Mouse (Mus musculus) v-Abl transformed pro-B cells (cell line): ENCODE measurements around the gene Stk33.
"Not testable (repeated sequence)": the region's sequence is repeated elsewhere in the genome, so short reads cannot be mapped to it uniquely, and the experiment has no call there.

ENCODE experiments used
- in situ Hi-C, 2 experiments: fragments of 400-800 bp; cut with MboI; formaldehyde crosslinking; loops; one replicate each; pipeline ENCODE4 v1.15.1; 2025; ENCODE audit not compliant: unreplicated experiment in 2 of 2

Stk33 gene

DNA sequence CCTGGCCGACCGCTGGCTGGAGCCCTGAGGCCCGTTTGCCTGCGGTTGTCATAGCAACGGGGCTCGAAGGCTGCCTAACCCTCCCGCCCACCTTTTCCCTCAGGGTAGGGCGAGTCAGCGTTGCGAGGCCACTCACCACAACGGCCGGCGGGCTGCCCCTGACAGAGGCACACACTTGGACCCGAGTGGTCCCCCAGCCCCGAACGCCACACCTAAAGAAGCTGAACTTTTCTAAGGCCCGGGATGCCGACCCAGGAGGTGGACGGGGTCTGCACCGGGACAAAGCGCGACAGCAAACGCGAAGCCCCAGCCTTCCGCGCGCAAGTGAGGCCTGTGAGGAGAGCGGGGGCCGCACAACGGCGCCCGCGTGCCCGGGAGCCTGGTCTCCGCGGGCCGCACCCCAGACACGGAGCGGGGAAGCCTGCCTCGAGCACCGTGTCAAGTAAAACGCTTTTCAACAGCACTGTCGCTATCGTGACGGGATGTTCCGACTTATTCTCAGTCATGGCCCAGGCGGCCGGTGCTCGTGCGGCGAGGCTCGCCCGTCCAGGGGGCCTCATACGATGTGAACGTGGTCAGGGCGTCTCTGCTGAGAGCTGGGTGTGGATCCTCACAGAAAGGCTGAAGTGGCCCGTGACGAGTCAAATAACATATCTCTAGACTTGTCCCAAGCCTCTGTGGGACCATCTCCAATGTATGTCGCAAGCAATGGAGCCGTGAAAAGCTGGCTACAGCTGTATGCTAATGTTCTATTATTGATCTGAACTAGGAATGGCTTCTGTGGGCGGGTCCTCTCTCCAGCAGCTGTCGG lies at the start of gene Stk33:
Gene Stk33 (minus strand): TSS at position 301 of the 811 bp plus-strand sequence.
- in situ Hi-C loops = loop anchor here in 1 of 2 experiments (25.0 kb wide), 1 partner anchor 302 kb away; no protein-coding TSS in a partner anchor

DNA sequence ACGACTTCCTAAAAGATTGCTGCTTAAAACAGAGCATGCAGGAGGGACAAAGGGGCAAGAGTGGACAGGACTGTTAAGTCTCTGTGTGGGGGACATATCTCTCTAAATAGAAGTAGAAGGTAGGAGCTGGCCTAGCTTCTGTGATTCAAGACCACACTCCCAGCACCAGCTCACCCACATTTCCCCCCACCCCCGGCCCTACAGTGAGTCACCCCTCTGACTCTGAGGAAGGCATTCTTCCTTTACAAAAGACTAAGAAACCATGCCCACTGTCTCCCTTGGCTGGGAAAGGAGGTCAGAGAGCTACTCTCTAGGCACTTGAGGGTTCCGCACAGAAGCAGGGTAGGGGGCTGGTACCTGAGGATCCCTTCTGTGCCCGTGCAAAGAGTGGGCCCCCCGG lies 45.3 kb upstream of the Stk33 start:
- in situ Hi-C loops = no loop called here

DNA sequence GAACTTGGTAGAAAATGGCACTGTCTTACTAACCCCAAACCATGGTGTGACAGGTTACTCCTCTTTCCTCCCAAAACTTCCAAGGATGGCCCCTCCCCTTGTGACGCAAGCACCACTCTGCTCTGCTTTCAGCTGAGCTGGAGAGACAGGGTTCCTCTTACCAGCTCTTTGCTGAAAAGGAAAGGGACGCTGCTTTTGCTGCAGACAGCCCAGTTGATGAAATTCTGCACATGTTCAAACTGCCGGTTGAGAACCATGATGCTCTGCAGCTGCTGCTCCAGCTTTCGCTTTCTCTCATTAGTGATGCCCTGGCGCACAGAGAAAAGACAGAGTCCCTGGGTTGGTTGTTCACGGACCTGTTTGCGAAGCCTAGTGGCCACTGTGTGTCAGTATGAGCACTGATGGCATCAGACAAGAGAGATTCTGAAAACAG lies 41.9 kb upstream of the Stk33 start:
- in situ Hi-C loops = no loop called here

DNA sequence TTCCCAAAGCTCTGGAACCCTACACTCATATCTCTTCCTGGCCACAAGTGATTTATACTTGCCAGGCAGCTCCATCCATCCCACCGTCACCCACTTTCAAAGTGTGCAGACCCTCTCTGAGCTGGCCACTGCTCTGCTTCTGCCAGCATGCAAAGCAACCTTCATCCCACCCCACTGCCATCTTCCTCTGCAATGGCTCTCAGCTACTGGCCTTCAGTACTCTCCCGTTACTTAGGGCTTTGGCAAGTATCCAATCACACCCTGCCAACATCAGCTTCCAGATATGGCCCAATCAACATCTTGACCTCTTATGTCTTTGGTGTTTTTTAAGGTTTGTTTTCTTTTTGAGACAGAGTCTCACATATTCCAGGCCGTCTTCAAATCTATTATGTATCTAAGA lies 39.0 kb upstream of the Stk33 start:
- in situ Hi-C loops = no loop called here

DNA sequence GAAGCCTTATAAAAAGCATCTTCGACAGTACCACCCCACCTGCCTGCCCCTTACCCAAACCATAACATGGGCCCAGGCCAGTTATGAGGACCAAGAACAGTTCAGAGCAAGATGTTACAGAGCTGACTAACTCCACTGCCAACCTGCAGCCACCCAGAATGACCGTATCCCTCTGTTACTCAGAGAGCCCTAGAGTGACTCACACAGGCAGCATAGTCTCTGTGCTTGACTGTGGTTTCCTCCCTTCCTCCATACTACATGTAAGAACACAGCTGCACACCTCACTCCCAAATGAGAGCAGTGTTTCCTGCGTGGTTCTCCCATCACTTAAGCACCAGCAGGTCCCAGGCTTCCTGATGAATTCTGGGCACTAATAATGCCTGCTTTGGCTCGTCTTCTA lies 31.8 kb upstream of the Stk33 start:
- in situ Hi-C loops = no loop called here

GRCm38 (mm10) chr7:109468262-109468701 lies 29.4 kb upstream of the Stk33 start:
- in situ Hi-C loops = no loop called here

- in situ Hi-C loops = no loop called here
Measured at GRCm38 (mm10) chr7:109467591-109467990, 28.7 kb upstream of the Stk33 start.

DNA sequence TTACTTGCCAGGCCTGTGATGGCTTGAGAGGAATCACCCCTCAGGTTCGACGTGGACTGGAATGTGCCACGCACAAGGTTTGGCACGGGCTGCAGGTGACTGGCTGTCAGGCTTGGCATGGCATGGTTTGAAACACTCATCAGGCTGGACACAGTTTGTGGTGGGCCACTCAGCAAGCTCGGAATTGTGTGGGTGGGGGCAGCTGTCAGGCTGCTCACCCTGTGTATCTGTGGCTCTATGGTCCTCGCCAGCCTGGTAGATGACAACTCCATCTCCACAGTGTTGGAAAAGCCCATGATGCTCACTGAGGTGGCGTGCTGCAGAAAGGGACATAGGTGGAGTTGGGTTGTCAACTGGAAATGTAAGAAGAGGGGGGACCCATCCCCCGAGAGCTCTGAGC lies 21.8 kb upstream of the Stk33 start:
- in situ Hi-C loops = no loop called here

GRCm38 (mm10) chr7:109456563-109456962 lies 17.7 kb upstream of the Stk33 start:
- in situ Hi-C loops = no loop called here

GRCm38 (mm10) chr7:109455748-109456147 lies 16.9 kb upstream of the Stk33 start:
- in situ Hi-C loops = no loop called here

GRCm38 (mm10) chr7:109454856-109455255 lies 16.0 kb upstream of the Stk33 start:
- in situ Hi-C loops = no loop called here

DNA sequence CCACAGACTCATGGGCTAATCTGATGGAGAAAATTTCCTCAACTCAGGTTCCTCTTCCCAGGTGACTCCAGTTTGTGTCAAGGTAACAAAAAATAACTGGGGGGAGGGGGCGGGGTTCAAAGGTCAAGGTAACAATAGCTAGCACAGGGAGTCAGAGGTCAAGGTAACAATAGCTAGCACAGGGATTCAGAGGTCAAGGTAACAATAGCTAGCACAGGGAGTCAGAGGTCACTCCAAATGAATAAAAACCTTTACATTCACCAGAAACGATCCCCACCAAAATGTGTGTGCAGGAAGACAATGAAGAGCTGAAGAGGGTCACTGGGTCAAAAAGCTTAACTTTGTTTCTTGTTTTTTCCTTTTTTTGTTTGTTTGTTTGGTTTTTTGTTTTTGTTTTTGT lies 9.2 kb upstream of the Stk33 start:
- in situ Hi-C loops = loop anchor here in 1 of 2 experiments (25.0 kb wide), 1 partner anchor 311 kb away; no protein-coding TSS in a partner anchor

DNA sequence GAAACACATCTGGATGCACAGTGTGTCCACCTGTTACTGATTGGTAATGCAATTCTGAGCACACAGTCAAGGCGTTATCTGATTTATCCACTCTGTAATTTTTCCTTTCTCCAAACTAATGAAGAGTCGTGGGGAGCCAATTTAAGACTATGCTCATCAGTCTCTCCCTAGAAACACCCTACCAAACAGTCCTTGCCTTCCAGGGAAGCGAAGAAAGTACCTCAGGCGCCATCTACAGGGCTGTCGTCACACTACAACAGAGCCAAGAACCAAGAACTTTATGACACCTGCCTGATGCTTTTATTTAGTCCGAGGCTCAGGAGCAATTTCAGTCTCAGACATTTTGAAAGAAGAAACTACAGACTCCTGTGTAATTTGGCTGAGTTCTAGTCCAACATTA lies 6.1 kb upstream of the Stk33 start:
- in situ Hi-C loops = loop anchor here in 1 of 2 experiments (25.0 kb wide), 1 partner anchor 308 kb away; no protein-coding TSS in a partner anchor

- in situ Hi-C loops = loop anchor here in 1 of 2 experiments (25.0 kb wide), 1 partner anchor 305 kb away; no protein-coding TSS in a partner anchor
Measured at GRCm38 (mm10) chr7:109442739-109443138, 3.9 kb upstream of the Stk33 start.

GRCm38 (mm10) chr7:109440697-109441269 lies 1.9 kb upstream of the Stk33 start:
- in situ Hi-C loops = loop anchor here in 1 of 2 experiments (25.0 kb wide), 1 partner anchor 303 kb away; no protein-coding TSS in a partner anchor

DNA sequence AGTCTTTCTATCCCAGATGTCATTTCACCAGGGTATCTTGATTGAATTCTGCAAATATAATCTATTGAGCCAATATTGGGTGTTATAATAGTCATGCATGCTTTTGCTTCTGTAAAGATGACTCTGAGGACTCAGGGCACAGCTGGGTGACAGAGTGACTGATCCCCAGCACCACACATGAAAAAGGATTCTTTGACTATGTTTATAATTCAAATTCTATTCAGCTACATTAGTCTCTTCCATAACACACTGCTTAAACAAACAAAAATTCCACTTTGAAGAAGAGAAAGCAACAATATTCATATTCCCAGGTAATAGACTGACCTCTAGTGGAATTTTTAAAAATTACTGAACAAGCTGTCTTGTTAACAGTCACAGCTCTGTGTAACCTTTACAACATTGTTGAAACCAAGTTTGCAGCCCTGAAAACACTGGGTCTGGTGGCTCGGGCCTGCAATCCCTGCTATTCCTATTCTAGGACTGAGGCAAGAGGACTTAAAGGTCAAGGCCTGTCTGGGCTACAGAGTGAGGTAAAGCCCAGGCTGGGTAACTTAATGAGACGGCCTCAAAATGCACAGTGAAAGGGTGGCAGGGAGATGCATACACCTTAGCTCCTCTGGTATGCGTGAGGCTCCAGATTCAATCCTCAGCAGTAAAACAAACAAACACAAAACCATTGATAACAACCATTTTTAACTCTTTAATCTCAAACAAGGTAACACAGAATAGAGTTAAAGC lies 14.3 kb downstream of the Stk33 start:
- in situ Hi-C loops = loop anchor here in 1 of 2 experiments (25.0 kb wide), 1 partner anchor 287 kb away; no protein-coding TSS in a partner anchor

DNA sequence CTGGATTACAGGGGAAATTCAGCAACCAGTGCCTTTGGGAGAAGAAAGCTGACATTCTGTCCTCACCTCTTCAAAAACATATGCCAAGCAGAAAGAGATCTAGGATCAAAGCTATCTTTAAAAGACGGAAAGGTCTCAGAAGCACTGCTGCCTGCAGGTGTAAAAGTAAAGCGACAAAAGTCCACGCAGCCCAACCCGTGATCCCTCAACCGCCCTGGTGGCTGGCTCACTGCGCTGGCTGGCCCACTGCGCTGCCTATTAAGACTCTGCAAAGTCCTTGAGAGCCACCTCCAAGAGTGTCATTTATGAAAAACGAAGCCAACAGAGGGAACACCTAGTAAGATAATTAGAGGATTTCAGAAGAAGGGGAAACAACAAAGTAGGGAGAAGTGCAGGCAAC lies 16.1 kb downstream of the Stk33 start:
- in situ Hi-C loops = no loop called here

DNA sequence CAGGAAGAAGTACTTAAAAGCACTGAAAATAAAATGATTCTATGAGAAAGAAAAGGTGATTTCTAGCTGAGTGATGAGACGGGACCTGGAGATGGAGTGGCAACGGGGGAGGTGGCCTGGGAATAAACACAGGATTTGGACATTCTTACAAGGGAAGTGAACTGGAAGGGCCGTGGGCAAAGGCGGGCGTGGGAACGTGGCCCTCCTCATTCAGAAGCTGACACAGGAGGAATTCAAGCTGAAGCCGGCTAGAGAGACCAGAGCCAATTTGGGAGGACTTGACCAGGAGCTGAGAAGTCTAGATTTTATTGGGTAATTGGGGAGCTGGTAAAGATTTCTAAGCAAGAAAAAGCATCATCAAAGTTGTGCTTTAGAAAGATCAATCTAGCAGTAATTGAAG lies 33.4 kb downstream of the Stk33 start:
- in situ Hi-C loops = no loop called here

DNA sequence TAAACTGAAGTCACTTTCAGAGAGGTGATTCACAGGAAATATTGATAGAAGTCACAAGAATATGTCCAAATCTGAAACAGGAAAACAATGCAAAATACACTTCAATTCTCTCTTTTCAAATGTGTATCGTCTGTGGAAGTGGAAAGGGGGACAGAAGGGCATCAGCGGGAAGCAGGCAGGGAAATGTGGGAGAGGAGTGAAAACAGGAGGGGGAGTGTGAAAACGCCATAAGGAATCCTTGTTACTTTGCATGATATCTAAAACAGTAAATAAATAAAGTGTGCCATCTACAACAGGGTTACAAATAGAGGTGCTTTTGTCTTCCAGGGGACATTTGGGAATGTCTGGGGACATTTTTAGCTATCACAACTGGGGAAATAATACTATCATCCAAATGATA lies 39.6 kb downstream of the Stk33 start:
- in situ Hi-C loops = no loop called here

GRCm38 (mm10) chr7:109381131-109381530 lies 57.8 kb downstream of the Stk33 start:
- in situ Hi-C loops = no loop called here

GRCm38 (mm10) chr7:109373556-109373955 lies 65.3 kb downstream of the Stk33 start:
- in situ Hi-C loops = not testable (repeated sequence)
